Mouse (Mus musculus) lung, adult 2 months (tissue): ENCODE measurements around the gene Cenpu. TPM values are rescaled to one million over a fixed set of nuclear protein-coding genes. Genes with fewer than 3 reads are reported as not detected.
A peak's percentile ranks its signal among the peaks of the same experiment; 100 is the strongest.

Source experiments
- DNase-seq: peaks from one replicate; pipeline ENCODE4 v3.0.0; 2022
- H3K4me1 ChIP-seq: fragments of 200-500 bp; 2 replicates; pipeline ENCODE4 v1.6.1; 2011; ENCODE audit warnings: low read length; ENCODE audit not compliant: control insufficient read depth, insufficient read depth
- H3K4me3 ChIP-seq: fragments of 200-500 bp; replicated peaks from 2 replicates; pipeline ENCODE3; 2011; ENCODE audit warnings: low read depth, mild to moderate bottlenecking, control low read depth, low read length; ENCODE audit errors: extremely low read depth
- CTCF ChIP-seq: fragments of 200-500 bp; IDR thresholded peaks from 2 replicates; pipeline ENCODE4 v1.5.1; 2011; ENCODE audit warnings: mild to moderate bottlenecking, low read length, control low read depth; ENCODE audit not compliant: insufficient read depth
- POLR2A ChIP-seq: fragments of 200-500 bp; IDR thresholded peaks from 2 replicates; pipeline ENCODE4 v1.6.1; 2011; ENCODE audit warnings: low read depth, mild to moderate bottlenecking, control low read depth, low read length, borderline replicate concordance; ENCODE audit errors: extremely low read depth
- WGBS: fragments of 180-500 bp; shearing (Covaris S2); methylation state at CpG from one replicate; pipeline ENCODE4 v1.1.7; 2018; 5-methylcytosine and 5-hydroxymethylcytosine counted together
- polyA plus RNA-seq: library from polyadenylated mRNA; depleted of rRNA; stranded (reverse); fragments of >200 nt; gene quantifications from 2 replicates; pipeline ENCODE4 v1.2.3, GENCODE M21; 2012

The Cenpu gene
- polyA plus RNA-seq, 1 experiment, result 1.3 TPM

GRCm38 (mm10) chr8:46611557-46611956 is 59.7 kb downstream of the Cenpu start:
- H3K4me3 ChIP-seq, result no peak overlapping the region
- no peak for DNase-seq
- WGBS, result 77% methylated on average over 8 of the region's 8 CpGs
- H3K4me1 ChIP-seq, result peaks cover 2% of the 10 kb centered on the region
- TF ChIP-seq POLR2A, result no peak
- TF ChIP-seq CTCF, result no peak

- no peak for TF ChIP-seq CTCF
- no peak for TF ChIP-seq POLR2A
- no peak for DNase-seq
Observed at GRCm38 (mm10) chr8:46612913-46613312, 61.1 kb downstream of the Cenpu start.

GRCm38 (mm10) chr8:46613377-46613776 is 61.5 kb downstream of the Cenpu start:
- Histone ChIP-seq H3K4me3 (no peak overlapping the region), H3K4me1 (peaks cover 5% of the 10 kb centered on the region)
- 63% methylated on average over 4 of the region's 4 CpGs for WGBS
- TF ChIP-seq CTCF (no peak), POLR2A (no peak)
- DNase-seq, result no peak

More at GRCm38 (mm10) chr8:46612913-46613312, 61.1 kb downstream of the Cenpu start:
- whole genome bisulfite sequencing, result 78% methylated on average over 4 of the region's 4 CpGs
- Histone ChIP-seq H3K4me1 (peaks cover 3% of the 10 kb centered on the region), H3K4me3 (no peak overlapping the region)

- no peak overlapping the region for H3K4me3 ChIP-seq
- TF ChIP-seq POLR2A (no peak), CTCF (no peak)
- WGBS, result 77% methylated on average over 8 of the region's 8 CpGs
- no peak for DNase-seq
- H3K4me1 ChIP-seq, result peaks cover 6% of the 10 kb centered on the region
Observed at GRCm38 (mm10) chr8:46615936-46616335, 64.1 kb downstream of the Cenpu start.

- WGBS, result under 1% methylated on average over 54 of the region's 54 CpGs
- H3K4me3 ChIP-seq, result peak within 1 kb of the TSS; percentile 89
- TF ChIP-seq CTCF (no peak), POLR2A (peak; percentile 87; the same call in 1 of the 2 replicates)
- DNase-seq, result peak; percentile 93
- peaks cover 6% of the 10 kb centered on the region for H3K4me1 ChIP-seq
Observed at GRCm38 (mm10) chr8:46616879-46617689, 65.3 kb downstream of the Cenpu start, which contains the start of the genes Primpol and Casp3. Gene Primpol (minus strand): TSS chr8:46617212. Gene Casp3 (plus strand): TSS chr8:46617291.

GRCm38 (mm10) chr8:46617690-46618620 is 66.1 kb downstream of the Cenpu start:
- H3K4me1 ChIP-seq, result peaks cover 6% of the 10 kb centered on the region
- TF ChIP-seq CTCF (no peak), POLR2A (no peak)
- under 1% methylated on average over 38 of the region's 38 CpGs for WGBS
- peak overlapping the region; percentile 89 for H3K4me3 ChIP-seq
- DNase-seq, result peak; percentile 20

GRCm38 (mm10) chr8:46618639-46619320 is 67.0 kb downstream of the Cenpu start:
- H3K4me1 ChIP-seq, result peaks cover 6% of the 10 kb centered on the region
- H3K4me3 ChIP-seq, result no peak overlapping the region
- 8% methylated on average over 10 of the region's 10 CpGs for WGBS
- DNase-seq, result no peak
- TF ChIP-seq POLR2A (no peak), CTCF (no peak)

GRCm38 (mm10) chr8:46622446-46623270 is 70.8 kb downstream of the Cenpu start:
- H3K4me1 ChIP-seq, result peaks cover 4% of the 10 kb centered on the region
- 69% methylated on average over 9 of the region's 9 CpGs for WGBS
- no peak for DNase-seq
- H3K4me3 ChIP-seq, result no peak overlapping the region
- TF ChIP-seq POLR2A, result no peak
- no peak for TF ChIP-seq CTCF

- no peak for DNase-seq
- WGBS, result 28% methylated on average over 1 of the region's 1 CpGs
- TF ChIP-seq CTCF, result no peak
- TF ChIP-seq POLR2A, result no peak
- H3K4me3 ChIP-seq, result no peak overlapping the region
- H3K4me1 ChIP-seq, result peaks cover 2% of the 10 kb centered on the region
Observed at GRCm38 (mm10) chr8:46625166-46625565, 73.3 kb downstream of the Cenpu start.
